Mouse (Mus musculus) left cerebral cortex, adult 2 months (tissue): ENCODE data around the gene Ncoa4. TPM values are rescaled to one million over a fixed set of nuclear protein-coding genes. Genes with fewer than 3 reads are reported as not detected.
A peak's percentile ranks its signal among the peaks of the same experiment; 100 is the strongest.
"Not testable (repeated sequence)": the region's sequence is repeated elsewhere in the genome, so short reads cannot be mapped to it uniquely, and the experiment has no call there.

Experiments used
- DNase-seq, 2 experiments: peaks; one replicate each; pipeline ENCODE4 v3.0.0; 2021 to 2022; ENCODE audit warnings: low spot score in 2 of 2, mixed read lengths in 1 of 2; ENCODE audit errors: extremely low spot score in 1 of 2
- H3K27ac ChIP-seq: fragments of 200-600 bp; 2 replicates; pipeline ENCODE4 v1.8.1; 2022
- H3K4me3 ChIP-seq: fragments of 200-600 bp; 2 replicates; pipeline ENCODE4 v1.8.1; 2022
- CTCF ChIP-seq: fragments of 200-600 bp; IDR thresholded peaks from 2 replicates; pipeline ENCODE4 v1.8.1; 2022; ENCODE audit warnings: antibody characterized with exemption, mild to moderate bottlenecking, moderate library complexity
- intact Hi-C: fragments of 180-260 bp; cut with DNase I; formaldehyde crosslinking; loops from one replicate; pipeline ENCODE4 v1.15.1; 2025
- total RNA-seq, 2 experiments: library from RNA; stranded (reverse); gene quantifications; 2 replicates each; pipeline ENCODE4 v1.2.3; 2021

The Ncoa4 gene
- total RNA-seq, 2 experiments from 2014 or later, result 83.6 to 98.8 TPM

DNA sequence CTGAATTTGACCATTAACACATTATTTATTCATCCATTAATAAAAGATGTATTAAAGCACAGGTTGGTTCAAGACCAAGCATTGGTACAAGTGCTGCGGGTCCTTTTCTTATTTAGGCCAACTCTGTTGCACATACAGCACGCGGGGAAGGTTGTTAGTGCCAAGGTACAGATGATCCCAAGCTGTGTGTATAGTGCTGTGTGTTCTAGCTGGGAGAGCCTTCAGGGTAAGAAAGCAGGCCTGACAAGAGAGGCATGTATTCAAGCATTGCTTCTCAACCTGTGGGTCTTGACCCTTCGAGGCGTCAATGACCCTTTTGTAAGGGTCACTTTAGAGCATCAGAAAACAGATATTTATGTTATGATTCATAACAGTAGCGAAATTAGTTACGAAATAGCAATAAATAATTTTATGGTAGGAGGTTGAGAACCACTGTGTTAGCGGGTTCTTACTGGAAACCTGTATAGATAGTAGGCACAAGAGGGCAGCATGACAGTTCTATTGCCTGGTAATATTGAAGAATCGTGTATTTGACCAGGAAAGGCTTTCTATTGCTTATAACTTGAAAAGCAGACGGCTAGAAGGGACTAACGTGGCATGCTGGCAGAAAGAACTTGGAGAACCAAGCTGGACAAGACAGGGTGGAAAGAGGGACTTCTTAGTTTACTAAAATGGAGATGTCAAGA is 3.7 kb downstream of the Ncoa4 start:
- H3K4me3 ChIP-seq, result no peak overlapping the region
- intact Hi-C loops, result no loop called here
- no peak; the same call in 1 of the 2 replicates for TF ChIP-seq CTCF
- no peak for DNase-seq
- no peak overlapping the region for H3K27ac ChIP-seq

DNA sequence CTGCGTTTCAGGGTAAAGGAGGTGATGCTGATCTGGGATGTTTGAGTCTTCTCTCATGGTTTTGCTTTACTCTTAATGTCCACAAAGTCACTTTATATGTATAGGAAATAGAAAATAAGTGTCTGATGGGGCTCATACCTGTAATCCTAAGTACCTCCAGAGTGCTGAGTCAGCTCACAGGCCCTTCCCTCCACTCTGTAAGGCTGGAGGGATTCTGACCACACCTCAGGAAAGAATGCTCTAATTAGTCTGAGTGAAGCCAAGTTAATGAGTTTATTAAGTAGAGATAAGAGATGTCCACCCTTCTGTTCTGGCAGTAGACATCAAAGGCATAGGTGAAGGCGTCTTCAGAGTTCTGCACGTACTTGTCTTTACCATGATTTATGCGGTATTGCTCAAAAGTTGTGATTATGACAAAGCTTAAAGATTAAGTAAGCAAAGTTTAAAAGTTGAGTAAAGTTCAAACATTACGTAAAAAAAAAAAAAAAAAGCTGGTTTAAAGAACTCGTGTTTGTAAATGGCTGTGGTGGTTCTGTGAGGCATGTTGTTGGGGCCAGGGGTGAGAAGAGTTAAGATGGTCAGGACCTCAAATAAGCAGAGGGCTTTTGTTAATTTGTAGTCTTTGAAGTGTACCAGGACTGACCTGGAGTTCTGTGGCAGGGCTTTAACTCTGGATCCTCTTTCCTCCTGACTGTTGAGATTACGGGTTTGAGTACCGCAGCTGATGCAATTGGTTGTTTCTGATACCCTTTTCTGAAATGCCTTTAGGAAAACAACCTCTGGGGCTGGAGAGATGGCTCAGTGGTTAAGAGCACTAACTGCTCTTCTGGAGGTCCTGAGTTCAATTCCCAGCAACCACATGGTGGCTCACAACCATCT is 4.7 kb downstream of the Ncoa4 start:
- no peak for TF ChIP-seq CTCF
- H3K27ac ChIP-seq, result no peak overlapping the region
- H3K4me3 ChIP-seq, result no peak overlapping the region
- intact Hi-C loops, result no loop called here
- no peak for DNase-seq

- TF ChIP-seq CTCF, result peak; percentile 32
- intact Hi-C loops, result no loop called here
- Histone ChIP-seq H3K27ac (peak overlapping the region; percentile 25; the same call in 1 of the 2 replicates), H3K4me3 (peak overlapping the region; percentile 63)
- DNase-seq, result peak; percentile 35 to 55
These were observed 5.8 kb downstream of the Ncoa4 start for GRCm38 (mm10) chr14:32165278-32166061.

- H3K4me3 ChIP-seq, result no peak overlapping the region; the same call in 1 of the 2 replicates
- no peak overlapping the region for H3K27ac ChIP-seq
- intact Hi-C loops, result no loop called here
- TF ChIP-seq CTCF, result no peak
- no peak for DNase-seq
These were observed 6.4 kb downstream of the Ncoa4 start for GRCm38 (mm10) chr14:32166062-32166441.

GRCm38 (mm10) chr14:32166840-32167239 is 7.2 kb downstream of the Ncoa4 start:
- Histone ChIP-seq H3K27ac (no peak overlapping the region), H3K4me3 (no peak overlapping the region)
- TF ChIP-seq CTCF, result no peak
- intact Hi-C loops, result no loop called here
- DNase-seq, result no peak

GRCm38 (mm10) chr14:32167326-32167725 is 7.7 kb downstream of the Ncoa4 start:
- intact Hi-C loops, result no loop called here
- H3K27ac ChIP-seq, result no peak overlapping the region
- no peak for DNase-seq
- TF ChIP-seq CTCF, result no peak
- H3K4me3 ChIP-seq, result no peak overlapping the region

DNA sequence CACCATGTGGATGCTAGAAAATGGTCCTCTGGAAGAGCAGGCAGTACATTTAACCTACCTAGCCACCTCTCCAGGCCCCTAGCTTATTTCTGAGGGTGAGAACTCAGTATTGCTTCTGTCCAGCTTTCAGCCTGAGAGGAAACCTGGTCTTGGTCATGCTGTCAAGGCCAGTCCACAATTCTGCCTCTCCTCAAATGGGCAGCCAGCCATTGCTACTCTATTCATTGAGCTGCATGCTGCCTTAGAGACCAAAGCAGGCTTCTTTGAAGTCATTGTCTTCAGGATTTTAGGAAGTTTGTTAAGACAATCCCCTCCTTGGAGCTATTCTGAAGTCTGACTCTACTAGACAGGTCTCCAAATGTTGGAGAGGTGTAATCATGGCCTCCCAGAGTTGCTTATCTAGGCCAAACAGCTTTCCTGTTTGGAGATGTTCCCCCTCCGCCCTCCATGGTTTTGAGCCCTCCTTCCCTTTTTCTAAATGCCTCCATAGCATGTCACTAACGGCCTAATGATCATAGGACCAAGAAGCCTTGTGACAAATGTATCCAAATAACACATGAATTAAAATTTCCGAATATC is 9.1 kb downstream of the Ncoa4 start:
- DNase-seq, result no peak
- H3K4me3 ChIP-seq, result no peak overlapping the region
- intact Hi-C loops, result no loop called here
- H3K27ac ChIP-seq, result 0 out of 2 replicates have a peak overlapping the region, but pooled peaks have one; percentile 20
- TF ChIP-seq CTCF, result no peak

- Histone ChIP-seq H3K27ac (no peak overlapping the region), H3K4me3 (no peak overlapping the region)
- no peak for TF ChIP-seq CTCF
- no peak for DNase-seq
- intact Hi-C loops, result no loop called here
These were observed 10.5 kb downstream of the Ncoa4 start for GRCm38 (mm10) chr14:32170137-32170536.

DNA sequence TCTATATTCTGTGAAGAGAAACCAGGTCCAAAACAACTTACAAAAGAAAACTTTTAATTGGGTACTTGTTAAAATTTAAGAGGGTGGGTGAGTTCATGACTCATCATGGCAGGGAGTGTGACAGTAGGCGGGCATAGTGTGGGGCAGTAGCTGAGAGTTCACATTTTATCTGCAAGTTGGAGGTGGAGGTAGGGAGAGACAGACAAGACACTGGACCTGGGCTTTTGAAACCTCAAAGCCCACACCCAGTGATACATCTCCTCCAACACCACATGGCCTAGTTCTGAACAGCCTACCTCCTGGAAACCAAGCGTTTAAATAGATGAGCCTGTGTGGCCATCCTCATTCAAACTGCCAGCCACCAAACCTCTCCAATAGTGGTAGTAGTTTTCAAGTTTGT is 15.6 kb downstream of the Ncoa4 start:
- no peak for TF ChIP-seq CTCF
- intact Hi-C loops, result no loop called here
- Histone ChIP-seq H3K4me3 (no peak overlapping the region), H3K27ac (no peak overlapping the region)
- DNase-seq, result no peak

DNA sequence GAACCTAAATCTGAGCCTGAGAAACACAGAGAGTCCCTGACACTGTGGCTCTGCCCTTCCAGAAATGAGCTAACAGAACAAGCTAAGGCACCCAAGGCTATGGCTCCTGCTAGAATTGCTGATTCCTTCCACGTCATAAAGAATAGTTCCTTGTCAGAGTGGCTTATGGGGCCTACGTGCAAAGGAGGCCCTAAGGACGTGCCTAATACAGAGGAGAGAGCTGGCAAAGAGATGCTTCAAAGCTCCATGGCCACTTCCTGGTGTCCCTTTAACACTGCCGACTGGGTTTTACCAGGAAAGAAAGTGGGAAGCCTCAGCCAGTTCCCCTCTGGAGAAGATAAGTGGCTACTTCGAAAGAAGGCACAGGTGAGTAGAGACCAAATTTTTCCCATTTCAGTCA is 16.9 kb downstream of the Ncoa4 start:
- H3K27ac ChIP-seq, DNase-seq, H3K4me3 ChIP-seq, intact Hi-C loops: not testable (repeated sequence)

GRCm38 (mm10) chr14:32179393-32180195 is 19.9 kb downstream of the Ncoa4 start:
- no peak for TF ChIP-seq CTCF
- no peak overlapping the region for H3K4me3 ChIP-seq
- DNase-seq, result no peak
- intact Hi-C loops, result loop anchor here (5.0 kb wide), 1 partner anchor 472 kb away; no protein-coding TSS in a partner anchor
- H3K27ac ChIP-seq, result no peak overlapping the region
